Mouse (Mus musculus) neutrophil, adult 59 days (primary cell): Measurements from ENCODE around the gene Ptgs1. TPM values are rescaled to one million over a fixed set of nuclear protein-coding genes. Genes with fewer than 3 reads are reported as not detected.

Experiments
- total RNA-seq, 2 experiments: library from RNA; stranded (reverse); gene quantifications; 1 replicate in 1 of 2; 2 replicates in 1 of 2; pipeline ENCODE4 v1.2.4; 2023

Gene Ptgs1
- 10 to 100 TPM; 94.6 to 99.2 TPM for total RNA-seq

GRCm38 (mm10) chr2:36230366-36230765 lies at the start of gene Ptgs1:
Ptgs1 (plus strand) TSS chr2:36230426.

Other genes with a start within 250 kb of the Ptgs1 start
- gene Ndufa8, start 181.0 kb upstream of the Ptgs1 start, total RNA-seq, result 10 to 100 TPM; 65.2 to 71.1 TPM
- gene Morn5, start 181.0 kb upstream of the Ptgs1 start, total RNA-seq, result not detected
- gene Lhx6, start 125.0 kb upstream of the Ptgs1 start, total RNA-seq, result not detected
- gene Mrrf, start 94.0 kb upstream of the Ptgs1 start, total RNA-seq, result 1 to 10 TPM; 3.4 to 5.5 TPM
- gene Rbm18, start 93.7 kb upstream of the Ptgs1 start, total RNA-seq, result 10 to 100 TPM; 24.3 to 26.6 TPM
- under 1 TPM; 0.07 to 0.09 TPM for gene Olfr338, start 143.1 kb downstream of the Ptgs1 start, total RNA-seq
- not detected for gene Olfr339, start 188.5 kb downstream of the Ptgs1 start, total RNA-seq
- gene Olfr340, start 222.2 kb downstream of the Ptgs1 start, total RNA-seq, result not detected